Mouse (Mus musculus): Measurements from ENCODE around the gene Pom121. TPM values are rescaled to one million over a fixed set of nuclear protein-coding genes. Genes with fewer than 3 reads are reported as not detected.

The Pom121 gene
- polyA plus RNA-seq, 1 experiment from 2014 or later = 3.9 TPM

DNA sequence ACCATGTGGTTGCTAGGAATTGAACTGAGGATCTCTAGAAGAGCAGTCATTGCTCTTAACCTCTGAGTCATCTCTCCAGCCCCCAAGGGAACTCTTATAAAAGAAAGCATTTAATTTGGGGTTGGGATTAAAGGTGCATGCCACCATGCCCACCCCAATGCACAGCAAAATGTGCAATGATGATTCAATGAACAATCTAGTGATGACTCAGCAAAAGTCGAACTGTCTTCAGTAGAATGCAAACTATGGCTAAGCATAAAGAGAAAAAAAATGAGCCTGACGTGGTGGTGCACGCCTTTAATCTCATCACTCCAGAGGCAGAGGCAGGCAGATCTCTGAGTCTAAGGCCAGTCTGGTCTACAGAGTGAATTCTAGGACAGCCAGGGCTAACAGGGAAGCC is 31.8 kb downstream of the Pom121 start:
- Histone ChIP-seq H3K27ac (ENCODE audit: low read length) (no peak overlapping the region), H3K4me3 (ENCODE audit: low read depth, low read length) (no peak overlapping the region), H3K4me2 (replicated peaks; ENCODE audit: low read depth, low read length) (no peak overlapping the region), H3K9ac (replicated peaks; ENCODE audit: low read depth) (no peak overlapping the region), H3K4me1 (ENCODE audit: insufficient read depth, low read depth, low read length) (no peaks in the 10 kb centered on the region), H3K27me3 (replicated peaks; ENCODE audit: insufficient read depth, low read length) (no peaks in the 10 kb centered on the region), H3K9me3 (ENCODE audit: low read length) (no peaks in the 10 kb centered on the region), H3K36me3 (ENCODE audit: insufficient read depth, low read length) (no peaks in the 10 kb centered on the region)
- ATAC-seq = no peak
- WGBS = 77% methylated on average over 3 of the region's 3 CpGs
- no peak for DNase-seq (ENCODE audit: low spot score)
- TF ChIP-seq EP300 (IDR thresholded peaks at IDR 0.05) (no peak), CTCF (IDR thresholded peaks at IDR 0.05) (no peak)

DNA sequence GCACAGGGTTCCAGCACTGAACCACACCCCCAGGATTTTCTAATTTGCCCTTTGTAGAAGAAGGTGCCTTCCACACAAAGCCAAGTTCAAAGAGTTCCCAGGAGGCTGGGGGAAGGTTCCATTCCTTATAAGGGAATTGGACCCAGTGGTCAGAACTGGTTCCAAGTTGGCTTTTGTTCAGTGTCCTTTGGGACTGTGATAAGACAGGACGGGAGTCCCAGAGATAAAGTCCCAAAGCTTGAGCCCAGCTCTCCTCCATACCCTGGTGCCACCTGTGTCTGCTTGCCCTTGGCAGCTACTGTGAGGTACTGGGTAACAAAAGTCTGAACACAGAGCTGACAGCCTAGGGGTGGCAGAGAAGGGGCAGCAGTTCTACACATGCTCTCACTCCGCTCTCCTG is 34.6 kb downstream of the Pom121 start:
- Histone ChIP-seq H3K36me3 (ENCODE audit: insufficient read depth, low read length) (no peaks in the 10 kb centered on the region), H3K4me3 (ENCODE audit: low read depth, low read length) (no peak overlapping the region), H3K4me1 (ENCODE audit: insufficient read depth, low read depth, low read length) (no peaks in the 10 kb centered on the region), H3K27ac (ENCODE audit: low read length) (no peak overlapping the region), H3K9ac (replicated peaks; ENCODE audit: low read depth) (no peak overlapping the region), H3K27me3 (replicated peaks; ENCODE audit: insufficient read depth, low read length) (no peaks in the 10 kb centered on the region), H3K9me3 (ENCODE audit: low read length) (no peaks in the 10 kb centered on the region), H3K4me2 (replicated peaks; ENCODE audit: low read depth, low read length) (no peak overlapping the region)
- WGBS = 83% methylated on average over 2 of the region's 2 CpGs
- ATAC-seq (no peak), DNase-seq (ENCODE audit: low spot score) (no peak)
- TF ChIP-seq EP300 (IDR thresholded peaks at IDR 0.05) (no peak), CTCF (IDR thresholded peaks at IDR 0.05) (no peak)

DNA sequence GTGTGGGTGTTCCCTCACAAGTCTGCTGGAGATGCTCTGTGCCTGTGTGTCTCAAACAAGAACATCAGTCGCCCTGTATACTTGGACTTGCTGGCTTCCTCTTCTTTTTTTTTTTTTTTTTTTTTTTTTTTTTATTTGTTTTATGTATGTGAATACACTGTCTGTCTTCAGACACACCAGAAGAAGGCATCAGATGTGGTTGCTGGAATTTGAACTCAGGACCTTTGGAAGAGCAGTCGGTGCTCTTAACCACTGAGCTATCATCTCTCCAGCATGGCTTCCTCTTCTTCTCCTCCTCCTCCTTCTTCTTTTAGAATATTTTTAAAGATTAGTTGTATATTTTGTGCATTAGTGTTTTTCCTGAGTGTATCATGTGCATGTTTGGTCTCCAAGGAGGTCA is 36.8 kb downstream of the Pom121 start:
- ATAC-seq (no peak), DNase-seq (ENCODE audit: low spot score) (no peak)
- Histone ChIP-seq H3K4me1 (ENCODE audit: insufficient read depth, low read depth, low read length) (no peaks in the 10 kb centered on the region), H3K9ac (replicated peaks; ENCODE audit: low read depth) (no peak overlapping the region), H3K27ac (ENCODE audit: low read length) (no peak overlapping the region), H3K4me3 (ENCODE audit: low read depth, low read length) (no peak overlapping the region), H3K36me3 (ENCODE audit: insufficient read depth, low read length) (no peaks in the 10 kb centered on the region), H3K27me3 (replicated peaks; ENCODE audit: insufficient read depth, low read length) (no peaks in the 10 kb centered on the region), H3K4me2 (replicated peaks; ENCODE audit: low read depth, low read length) (no peak overlapping the region), H3K9me3 (ENCODE audit: low read length) (no peaks in the 10 kb centered on the region)
- TF ChIP-seq CTCF (IDR thresholded peaks at IDR 0.05) (no peak), EP300 (IDR thresholded peaks at IDR 0.05) (no peak)
- 71% methylated on average over 2 of the region's 2 CpGs for WGBS

DNA sequence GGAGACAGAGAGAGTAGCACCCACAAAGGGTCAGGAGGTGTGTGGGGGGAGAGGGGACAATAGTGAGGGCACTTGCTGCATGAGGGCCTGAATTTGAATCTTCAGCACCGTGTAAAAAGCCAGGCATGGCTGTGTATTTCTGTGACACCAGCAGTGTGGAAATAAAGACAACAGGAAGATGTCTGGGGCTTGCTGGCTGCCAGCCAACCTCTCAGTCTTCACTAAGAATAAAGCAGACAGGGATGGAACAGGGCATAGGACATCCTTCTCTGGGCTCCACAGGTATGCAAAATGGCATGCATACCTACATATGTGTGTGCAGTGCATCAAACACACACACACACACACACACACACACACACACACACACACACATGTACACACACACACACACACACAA is 38.3 kb downstream of the Pom121 start:
- Histone ChIP-seq H3K27me3 (replicated peaks; ENCODE audit: insufficient read depth, low read length) (no peaks in the 10 kb centered on the region), H3K9ac (replicated peaks; ENCODE audit: low read depth) (no peak overlapping the region), H3K4me3 (ENCODE audit: low read depth, low read length) (no peak overlapping the region), H3K36me3 (ENCODE audit: insufficient read depth, low read length) (no peaks in the 10 kb centered on the region), H3K4me2 (replicated peaks; ENCODE audit: low read depth, low read length) (no peak overlapping the region), H3K4me1 (ENCODE audit: insufficient read depth, low read depth, low read length) (no peaks in the 10 kb centered on the region), H3K27ac (ENCODE audit: low read length) (no peak overlapping the region), H3K9me3 (ENCODE audit: low read length) (no peaks in the 10 kb centered on the region)
- no peak for ATAC-seq
- TF ChIP-seq CTCF (IDR thresholded peaks at IDR 0.05) (no peak), EP300 (IDR thresholded peaks at IDR 0.05) (no peak)
- 20% methylated on average over 1 of the region's 1 CpGs for WGBS
- no peak for DNase-seq (ENCODE audit: low spot score)

DNA sequence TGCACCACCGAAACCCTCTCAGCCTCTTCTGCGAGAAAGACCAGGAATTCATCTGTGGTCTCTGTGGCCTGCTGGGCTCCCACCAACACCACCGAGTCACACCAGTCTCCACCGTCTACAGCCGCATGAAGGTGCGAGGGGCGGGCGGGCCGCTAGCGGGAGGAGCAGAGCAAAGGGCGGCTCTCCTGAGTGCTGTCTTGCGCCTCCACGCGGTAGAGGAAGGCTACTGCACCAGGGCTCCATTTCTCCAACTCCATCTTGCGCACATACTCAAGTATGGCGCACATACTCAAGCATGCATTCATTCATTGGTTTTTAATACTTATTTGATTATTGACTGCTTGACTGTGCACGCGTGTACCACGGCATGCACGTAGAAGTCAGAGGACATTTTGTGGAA is 40.8 kb downstream of the Pom121 start:
- Histone ChIP-seq H3K27me3 (replicated peaks; ENCODE audit: insufficient read depth, low read length) (no peaks in the 10 kb centered on the region), H3K36me3 (ENCODE audit: insufficient read depth, low read length) (no peaks in the 10 kb centered on the region), H3K4me2 (replicated peaks; ENCODE audit: low read depth, low read length) (no peak overlapping the region), H3K4me1 (ENCODE audit: insufficient read depth, low read depth, low read length) (no peaks in the 10 kb centered on the region), H3K9me3 (ENCODE audit: low read length) (no peaks in the 10 kb centered on the region), H3K9ac (replicated peaks; ENCODE audit: low read depth) (no peak overlapping the region), H3K27ac (ENCODE audit: low read length) (no peak overlapping the region), H3K4me3 (ENCODE audit: low read depth, low read length) (no peak overlapping the region)
- no peak for ATAC-seq
- DNase-seq (ENCODE audit: low spot score) = no peak
- no peak for TF ChIP-seq EP300 (IDR thresholded peaks at IDR 0.05)
- TF ChIP-seq CTCF (IDR thresholded peaks at IDR 0.05) = peak; percentile 53
- WGBS = 16% methylated on average over 20 of the region's 20 CpGs

DNA sequence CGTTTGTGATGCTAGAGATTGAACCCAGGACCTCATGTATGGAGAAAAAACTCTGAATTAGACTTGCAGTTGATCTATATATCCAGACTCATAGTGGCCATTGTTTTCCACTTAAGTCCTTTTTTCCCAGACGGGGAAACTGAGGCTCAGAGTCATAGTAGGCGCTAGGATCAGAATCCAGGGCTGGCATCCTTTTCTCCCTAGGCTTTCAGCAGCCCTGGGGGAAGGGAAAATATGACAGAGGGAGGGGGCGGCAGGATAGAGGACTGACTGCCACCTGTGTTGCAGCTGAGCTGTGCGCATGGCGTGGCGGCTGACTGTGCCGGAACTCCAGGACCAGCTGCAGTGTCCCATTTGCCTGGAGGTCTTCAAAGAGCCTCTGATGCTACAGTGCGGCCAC is 41.4 kb downstream of the Pom121 start, which contains the start of gene Trim50:
TSS of gene Trim50 (plus strand) at position 301 of the 400 bp plus-strand sequence.
- Histone ChIP-seq H3K27me3 (replicated peaks; ENCODE audit: insufficient read depth, low read length) (no peaks in the 10 kb centered on the region), H3K4me2 (replicated peaks; ENCODE audit: low read depth, low read length) (no peak within 1 kb of the TSS), H3K9ac (replicated peaks; ENCODE audit: low read depth) (no peak within 1 kb of the TSS), H3K27ac (ENCODE audit: low read length) (no peak within 1 kb of the TSS), H3K36me3 (ENCODE audit: insufficient read depth, low read length) (no peaks in the 10 kb centered on the region), H3K4me3 (ENCODE audit: low read depth, low read length) (no peak within 1 kb of the TSS), H3K9me3 (ENCODE audit: low read length) (no peaks in the 10 kb centered on the region), H3K4me1 (ENCODE audit: insufficient read depth, low read depth, low read length) (no peaks in the 10 kb centered on the region)
- TF ChIP-seq CTCF (IDR thresholded peaks at IDR 0.05) = no peak
- no peak for TF ChIP-seq EP300 (IDR thresholded peaks at IDR 0.05)
- 41% methylated on average over 9 of the region's 9 CpGs for WGBS
- DNase-seq (ENCODE audit: low spot score) (no peak), ATAC-seq (no peak)

DNA sequence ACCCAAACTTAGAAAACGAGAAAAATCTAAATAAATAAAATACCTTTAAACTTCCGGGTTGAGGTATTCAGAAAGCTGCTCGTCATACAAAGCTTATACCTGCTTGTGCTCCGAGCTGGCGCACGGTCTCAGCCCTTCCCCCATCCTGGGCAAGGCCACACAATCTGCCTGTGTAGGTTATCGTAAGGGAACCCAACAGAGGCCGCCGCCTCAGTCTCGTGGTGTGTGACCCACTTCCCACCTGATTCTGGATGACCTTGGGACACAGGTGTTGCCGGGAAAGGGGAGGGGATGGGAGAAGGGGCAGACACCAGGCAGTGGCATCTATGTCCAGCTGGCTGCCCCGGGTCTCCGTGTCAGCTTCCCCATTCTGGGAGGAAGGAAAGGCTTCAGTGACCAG is 42.7 kb downstream of the Pom121 start:
- DNase-seq (ENCODE audit: low spot score) (no peak), ATAC-seq (no peak)
- Histone ChIP-seq H3K27ac (ENCODE audit: low read length) (no peak overlapping the region), H3K4me2 (replicated peaks; ENCODE audit: low read depth, low read length) (no peak overlapping the region), H3K9ac (replicated peaks; ENCODE audit: low read depth) (no peak overlapping the region), H3K4me3 (ENCODE audit: low read depth, low read length) (no peak overlapping the region), H3K36me3 (ENCODE audit: insufficient read depth, low read length) (no peaks in the 10 kb centered on the region), H3K27me3 (replicated peaks; ENCODE audit: insufficient read depth, low read length) (no peaks in the 10 kb centered on the region), H3K9me3 (ENCODE audit: low read length) (no peaks in the 10 kb centered on the region), H3K4me1 (ENCODE audit: insufficient read depth, low read depth, low read length) (no peaks in the 10 kb centered on the region)
- TF ChIP-seq EP300 (IDR thresholded peaks at IDR 0.05) = no peak
- no peak for TF ChIP-seq CTCF (IDR thresholded peaks at IDR 0.05)
- 77% methylated on average over 13 of the region's 13 CpGs for WGBS
